Mouse (Mus musculus) effector memory CD4-positive, alpha-beta T cell, adult 7 months (primary cell): ENCODE results near the gene Cct2. TPM values are rescaled to one million over a fixed set of nuclear protein-coding genes. Genes with fewer than 3 reads are reported as not detected.

ENCODE experiments used
- polyA plus RNA-seq: library from polyadenylated mRNA; unstranded; fragments of 100-300 nt; shearing (Covaris generic); gene quantifications from one replicate; pipeline ENCODE4 v1.2.1, GENCODE M21; 2017

Gene Cct2
- 170 TPM for polyA plus RNA-seq

GRCm38 (mm10) chr10:117063254-117064021 lies at the start of gene Cct2:
Cct2 (minus strand) TSS chr10:117063814.

DNA sequence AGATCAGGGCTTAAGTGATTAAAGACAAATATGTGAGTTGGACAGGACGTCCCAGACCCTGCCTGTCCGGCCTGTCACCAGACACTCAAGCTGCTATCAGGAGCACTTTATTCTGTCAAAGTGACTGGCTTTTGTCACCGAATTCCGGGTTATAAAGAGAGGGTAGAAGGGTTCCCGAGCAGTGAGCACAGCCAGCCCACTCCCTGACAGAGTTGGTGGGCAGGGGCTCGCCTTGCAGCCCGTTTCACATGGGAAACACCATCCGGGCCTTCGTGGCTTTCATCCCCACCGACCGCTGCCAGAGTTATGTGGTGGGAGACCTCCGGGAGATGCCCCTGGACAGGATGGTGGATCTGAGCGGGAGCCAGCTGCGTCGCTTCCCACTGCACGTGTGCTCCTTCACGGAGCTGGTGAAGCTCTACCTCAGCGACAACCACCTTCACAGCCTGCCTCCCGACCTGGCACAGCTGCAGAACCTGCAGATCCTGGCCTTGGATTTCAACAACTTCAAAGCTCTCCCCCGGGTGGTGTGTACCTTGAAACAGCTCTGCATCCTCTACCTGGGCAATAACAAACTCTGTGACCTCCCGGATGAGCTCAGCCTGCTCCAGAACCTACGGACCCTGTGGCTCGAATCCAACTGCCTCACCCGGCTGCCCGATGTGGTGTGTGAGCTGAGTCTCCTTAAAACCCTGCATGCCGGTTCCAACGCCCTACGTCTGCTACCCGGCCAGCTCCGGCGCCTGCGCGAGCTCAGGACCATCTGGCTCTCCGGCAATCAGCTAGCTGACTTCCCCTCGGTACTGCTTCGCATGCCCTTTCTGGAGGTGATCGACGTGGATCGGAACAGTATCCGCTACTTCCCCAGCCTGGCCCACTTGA lies 18.2 kb downstream of the Cct2 start, which contains the start of gene Lrrc10:
Gene Lrrc10 (plus strand): TSS at position 167 of the 882 bp plus-strand sequence.

Other genes starting within 250 kb of the Cct2 start
- not detected for gene Myrfl, start 166.9 kb downstream of the Cct2 start, polyA plus RNA-seq
- gene Rab3ip, start 113.0 kb downstream of the Cct2 start, polyA plus RNA-seq, result 30.0 TPM
- not detected for gene Gm10271, start 91.2 kb downstream of the Cct2 start, polyA plus RNA-seq
- gene Best3, start 77.5 kb downstream of the Cct2 start, polyA plus RNA-seq, result not detected
- gene Lrrc10, start 18.5 kb downstream of the Cct2 start, polyA plus RNA-seq, result not detected
- 16.9 TPM for gene Frs2, start 84.7 kb upstream of the Cct2 start, polyA plus RNA-seq
- gene Yeats4, start 160.7 kb upstream of the Cct2 start, polyA plus RNA-seq, result 60.9 TPM
- gene 9530003J23Rik, start 174.9 kb upstream of the Cct2 start, polyA plus RNA-seq, result 0.30 TPM
- 0.39 TPM for gene Lyz2, start 218.5 kb upstream of the Cct2 start, polyA plus RNA-seq
- not detected for gene Lyz1, start 229.1 kb upstream of the Cct2 start, polyA plus RNA-seq